Mouse (Mus musculus) testis, adult 2 months (tissue): ENCODE data around the gene Smc6.

ENCODE experiments used
- CTCF ChIP-seq: fragments of 200-500 bp; IDR thresholded peaks from 2 replicates; pipeline ENCODE4 v1.5.1; 2012; ENCODE audit warnings: low read depth, mild to moderate bottlenecking, inconsistent platforms, low read length, moderate library complexity; ENCODE audit not compliant: control insufficient read depth, insufficient read depth, insufficient replicate concordance
- POLR2A ChIP-seq: fragments of 200-500 bp; IDR thresholded peaks from 2 replicates; pipeline ENCODE4 v1.6.1; 2012; ENCODE audit warnings: low read depth, mild to moderate bottlenecking, inconsistent platforms, low read length, moderate library complexity; ENCODE audit not compliant: control insufficient read depth

- TF ChIP-seq CTCF (no peak), POLR2A (no peak)
Measured at GRCm38 (mm10) chr12:11300858-11301257, 35.2 kb downstream of the Smc6 start.
